Mouse (Mus musculus) monocyte, adult 2 months (primary cell): Measurements from ENCODE around the gene Ube3b.

ENCODE experiments used
- DNase-seq, 2 experiments: peaks; one replicate each; pipeline ENCODE4 v3.0.0; 2022; ENCODE audit warnings: low spot score in 2 of 2, low read depth in 1 of 2

Ube3b gene

DNA sequence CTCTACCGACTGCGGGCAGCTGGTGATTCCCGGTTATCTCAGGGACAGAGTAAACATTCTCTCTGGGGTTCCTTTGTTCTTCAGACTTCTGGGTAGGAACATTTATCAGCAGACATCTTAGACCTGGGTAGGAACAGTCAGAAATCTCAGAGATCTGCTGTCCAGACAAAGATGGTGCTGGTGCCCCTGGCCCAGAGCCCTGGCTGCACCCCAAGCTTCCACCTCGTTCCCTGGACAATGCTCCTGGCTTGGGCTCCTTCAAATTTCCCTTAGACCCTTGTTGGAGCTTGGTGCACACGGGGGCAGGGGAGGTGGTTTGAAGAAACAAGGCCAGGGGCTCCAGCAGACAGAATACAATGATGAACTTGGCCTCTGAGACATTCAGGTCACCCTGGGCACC, 42.2 kb downstream of the Ube3b start:
- no peak for DNase-seq

DNA sequence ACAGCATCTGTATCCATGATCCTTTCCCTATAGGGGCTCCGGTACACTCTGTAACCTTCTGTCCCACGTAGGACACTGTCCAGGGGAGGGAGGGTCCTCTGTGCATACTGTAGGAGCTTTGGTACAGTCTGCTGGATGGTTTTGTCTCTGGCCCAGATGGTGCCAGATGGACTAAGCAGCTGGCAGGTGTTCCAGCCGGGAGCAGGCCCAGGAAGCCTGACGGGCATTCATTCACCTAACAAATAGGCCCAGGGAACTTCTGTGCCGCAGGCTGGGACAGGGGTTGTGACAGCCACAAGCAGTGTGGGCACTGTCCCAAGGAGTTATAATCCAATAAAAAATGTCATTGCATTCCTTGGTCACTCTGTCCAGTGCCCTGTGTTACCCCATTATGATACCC, 43.6 kb downstream of the Ube3b start:
- DNase-seq = no peak

DNA sequence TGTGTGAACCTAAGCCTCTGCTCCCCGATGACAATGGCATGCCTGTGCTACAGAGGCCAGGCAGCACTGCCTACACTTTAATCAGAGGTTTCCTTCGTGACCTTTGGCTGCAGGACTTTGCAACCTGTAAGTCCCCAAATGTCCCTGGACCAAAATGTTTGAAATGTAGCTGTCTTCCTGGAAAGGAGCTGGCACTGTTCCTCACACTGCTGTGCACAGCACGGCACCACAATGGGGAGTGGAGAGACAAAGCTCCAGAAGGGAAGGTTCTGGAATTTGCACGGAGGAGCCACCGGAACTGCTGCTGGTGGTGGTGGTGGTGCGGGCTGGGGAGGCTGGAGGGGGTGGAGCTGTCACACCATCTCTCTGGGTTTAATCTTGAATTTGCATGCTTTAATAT, 46.3 kb downstream of the Ube3b start:
- DNase-seq = no peak

DNA sequence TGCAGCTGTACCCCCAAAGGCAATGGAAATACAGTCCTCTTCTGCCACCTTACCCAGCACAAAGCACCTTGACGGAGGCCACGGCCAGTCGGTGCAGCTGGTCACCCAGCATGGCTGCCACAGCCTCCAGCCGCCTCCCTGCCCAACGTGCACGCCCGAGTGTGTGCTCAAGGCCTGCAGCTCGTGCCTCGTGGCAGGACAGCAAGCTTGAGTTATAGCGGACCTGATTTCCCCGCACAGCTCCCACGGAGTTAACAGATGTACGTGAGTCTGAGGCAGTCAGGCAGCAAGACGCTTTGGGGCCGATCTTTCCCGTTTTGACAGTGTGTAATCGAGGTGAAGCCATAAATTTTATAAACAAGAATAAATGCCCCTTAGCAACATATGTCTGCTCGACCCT, 48.2 kb downstream of the Ube3b start:
- no peak for DNase-seq

DNA sequence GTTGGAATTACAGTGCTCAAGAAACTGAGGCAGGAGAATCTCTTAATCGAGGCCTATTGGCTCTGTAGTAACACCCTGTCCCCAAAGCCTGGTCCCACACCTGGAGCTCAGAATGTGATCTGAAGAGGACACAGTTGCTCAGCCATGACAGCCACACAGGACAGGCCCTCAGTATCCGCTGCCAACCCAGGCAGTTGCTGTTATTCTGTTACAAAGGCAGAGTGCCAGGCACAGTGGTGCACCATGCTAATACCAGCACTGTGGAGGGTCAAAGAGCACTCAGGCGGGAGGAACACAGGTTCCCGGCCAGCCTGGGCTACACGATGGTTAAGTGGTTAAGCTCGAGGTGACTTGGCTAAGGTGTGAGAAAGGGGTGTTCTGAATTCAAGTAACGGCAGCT, 49.4 kb downstream of the Ube3b start:
- no peak for DNase-seq

DNA sequence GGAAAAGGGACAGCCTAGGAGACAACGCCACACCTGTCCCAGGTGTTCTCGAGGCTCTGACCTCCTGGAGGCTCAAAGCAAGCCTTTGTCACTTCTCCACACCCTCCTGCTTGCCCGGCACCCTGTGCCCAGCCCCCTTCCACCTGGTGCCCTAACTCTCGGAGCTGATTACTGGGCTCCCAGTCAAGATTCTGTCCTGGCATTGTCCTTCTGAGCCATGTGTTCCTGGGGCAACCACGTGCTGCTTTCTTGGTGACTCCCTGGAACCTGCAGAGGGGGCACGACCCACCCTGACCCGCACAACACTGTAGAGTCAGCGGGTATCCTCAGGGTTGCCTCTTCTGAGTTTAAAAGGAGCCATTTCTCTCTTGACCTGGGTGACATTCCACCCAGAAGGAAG, 54.0 kb downstream of the Ube3b start:
- no peak for DNase-seq

DNA sequence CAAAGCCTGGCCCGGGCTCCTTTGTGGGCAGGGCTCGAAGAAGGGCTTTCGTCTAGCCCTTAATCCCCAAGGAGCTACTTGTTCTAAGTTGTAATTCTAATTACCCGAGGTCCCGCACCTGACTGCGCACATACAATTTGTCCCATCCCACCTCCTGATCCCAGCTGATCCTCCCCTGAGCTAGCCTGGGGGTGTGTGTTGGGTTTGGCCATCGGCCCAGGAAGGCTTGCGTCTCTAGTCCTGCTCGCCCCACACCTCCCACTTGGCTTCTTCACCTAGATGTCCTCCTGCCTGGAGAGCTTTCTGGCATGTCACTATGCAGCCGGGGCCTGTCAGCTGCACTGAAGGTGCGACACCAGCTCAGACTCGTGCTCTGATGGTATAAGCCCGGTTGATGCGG, 55.2 kb downstream of the Ube3b start:
- no peak for DNase-seq

DNA sequence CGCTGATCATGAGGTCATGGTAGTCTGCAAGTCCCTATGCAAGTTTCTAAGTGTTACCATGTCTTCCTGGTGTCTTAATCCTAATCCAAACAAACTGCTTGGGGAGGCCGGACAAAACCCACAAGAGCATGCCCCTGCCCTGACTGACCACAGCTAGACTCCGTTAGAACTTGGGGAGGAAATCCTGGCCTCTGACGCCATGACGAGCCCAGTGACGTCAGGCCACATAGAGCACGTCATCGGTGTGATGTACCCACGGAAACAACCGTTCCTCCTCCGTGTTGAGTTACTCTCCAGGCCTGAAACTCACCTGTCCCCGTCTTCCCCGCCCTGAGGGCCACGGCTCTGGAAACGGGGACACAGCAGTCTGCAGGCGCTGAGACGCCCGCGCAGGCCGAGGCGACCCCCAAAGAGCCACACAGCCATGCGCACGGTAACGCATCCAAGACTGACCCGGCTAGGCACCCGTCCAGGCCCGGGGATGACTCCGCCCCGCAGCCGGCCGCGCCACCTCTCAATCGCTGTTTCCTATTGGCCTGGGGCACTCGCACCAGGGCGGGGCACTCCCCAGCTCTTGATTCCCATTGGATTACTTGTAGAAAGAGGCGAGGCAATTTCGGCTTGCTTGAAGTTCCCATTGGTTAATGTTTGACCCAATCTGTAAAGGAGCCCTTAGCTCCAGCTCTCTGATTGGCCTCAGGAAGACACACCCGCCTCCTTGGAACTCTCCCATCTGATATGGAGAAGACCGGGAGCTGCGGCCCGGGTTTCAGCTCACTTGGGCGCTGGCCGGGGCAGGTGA, 63.4 kb downstream of the Ube3b start, which contains the start of the genes Mmab and Mvk:
TSS of gene Mmab (minus strand) at position 495 of the 802 bp plus-strand sequence.
TSS of gene Mvk (plus strand) at position 704 of the 802 bp plus-strand sequence.
- DNase-seq = peak; percentile 93 to 96

DNA sequence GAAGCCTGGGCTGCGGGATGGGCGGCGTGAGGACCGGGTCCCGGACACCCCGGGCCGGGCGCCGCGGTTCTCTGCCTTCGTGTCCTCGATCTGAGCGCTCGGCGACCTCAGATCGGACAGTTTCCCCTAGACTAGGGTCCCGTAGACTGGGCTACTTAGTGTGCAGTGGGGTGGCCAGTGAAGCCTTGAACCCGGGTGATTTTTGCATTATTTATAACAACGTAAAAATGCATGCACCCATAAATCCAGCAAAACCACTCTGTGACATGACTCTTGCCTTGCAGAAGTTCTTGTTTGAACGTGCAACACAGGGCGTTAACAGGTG, 63.9 kb downstream of the Ube3b start:
- DNase-seq = no peak

DNA sequence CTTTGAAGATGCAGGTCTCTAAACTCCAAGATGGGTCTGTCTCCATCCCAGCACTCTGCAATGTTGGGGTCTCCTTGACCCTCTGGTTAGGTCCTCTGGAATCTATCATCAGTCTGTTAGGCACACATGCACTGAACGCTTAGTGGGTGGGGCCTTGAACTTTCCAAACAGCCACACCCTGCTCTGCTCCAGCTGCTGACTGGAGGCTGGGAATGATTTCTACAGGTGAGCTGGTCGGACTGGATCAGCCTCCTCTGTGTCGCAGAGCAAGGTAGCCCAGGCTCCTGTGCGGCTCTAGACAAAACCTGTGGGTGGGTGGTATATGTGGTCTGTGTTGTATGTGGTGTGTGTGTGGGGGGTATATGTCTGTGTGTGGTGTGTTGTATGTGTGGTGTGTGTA, 68.6 kb downstream of the Ube3b start:
- no peak for DNase-seq

DNA sequence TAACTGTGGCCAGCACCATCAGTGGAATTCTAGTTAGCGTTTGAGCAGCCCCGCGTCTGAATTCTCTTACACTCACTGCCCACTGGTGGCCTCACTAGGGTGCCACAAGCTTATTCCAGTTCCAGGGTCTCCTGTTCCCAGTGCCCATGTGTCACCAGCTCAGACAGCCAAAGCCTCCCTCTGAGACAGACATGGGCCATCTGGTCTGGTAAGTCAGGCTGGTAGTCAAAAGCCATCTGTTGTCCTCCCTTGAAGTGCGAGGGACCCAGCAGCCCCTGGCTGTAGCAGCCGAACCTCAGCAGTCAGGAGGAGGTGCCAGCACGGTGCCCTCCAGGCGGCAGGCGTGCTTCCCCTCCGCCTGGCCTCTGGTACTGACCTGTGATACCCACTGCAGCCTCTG, 75.9 kb downstream of the Ube3b start:
- DNase-seq = no peak

DNA sequence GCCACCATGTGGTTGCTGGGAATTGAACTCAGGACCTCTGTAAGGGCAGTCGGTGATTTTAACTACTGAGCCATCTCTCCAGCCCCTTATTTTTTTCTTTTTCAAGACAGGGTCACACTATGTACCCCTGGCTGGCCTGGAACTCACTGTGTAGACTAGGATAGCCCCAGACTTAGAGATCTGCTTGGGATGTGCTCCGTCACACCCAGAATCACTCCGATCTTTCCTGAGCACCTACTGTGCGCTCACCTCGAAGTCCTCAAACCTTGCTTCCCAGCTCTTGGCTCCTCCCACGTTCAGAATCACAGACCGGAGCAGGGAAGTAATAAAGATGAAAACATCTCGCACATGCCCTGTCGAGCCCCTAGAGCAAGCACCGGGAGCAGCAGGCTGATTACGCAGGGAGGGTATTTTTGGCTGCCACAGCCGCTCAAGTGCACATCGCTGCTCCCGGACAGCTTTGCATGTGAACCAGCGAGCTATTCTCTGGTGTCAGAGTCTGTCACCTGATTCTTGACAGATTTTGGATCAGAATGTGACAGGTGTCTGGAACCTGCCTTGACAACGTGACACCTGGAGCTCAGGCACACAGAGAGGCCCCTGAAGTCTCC, 76.7 kb downstream of the Ube3b start:
- no peak for DNase-seq

DNA sequence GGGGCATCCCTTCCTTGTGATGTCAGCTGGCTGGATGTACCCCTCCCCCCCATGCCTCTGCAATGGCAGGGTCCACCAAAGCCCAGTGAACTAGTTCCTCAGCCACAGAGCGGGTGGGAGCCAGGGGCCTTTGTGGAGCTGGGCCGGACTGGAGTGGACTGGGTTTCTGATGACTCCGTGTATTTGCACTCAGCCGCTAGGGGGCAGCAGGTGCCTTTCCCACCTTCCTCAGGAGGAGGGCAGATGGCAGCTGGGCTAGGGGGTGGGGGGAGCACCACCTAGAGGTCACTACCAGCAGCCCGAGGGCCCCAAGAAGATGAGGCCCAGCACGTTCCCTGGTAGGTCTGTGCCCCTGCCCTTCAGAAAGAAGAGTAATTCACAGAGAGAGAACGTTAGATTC, 80.8 kb downstream of the Ube3b start:
- DNase-seq = peak in 1 of 2 experiments; percentile 43

DNA sequence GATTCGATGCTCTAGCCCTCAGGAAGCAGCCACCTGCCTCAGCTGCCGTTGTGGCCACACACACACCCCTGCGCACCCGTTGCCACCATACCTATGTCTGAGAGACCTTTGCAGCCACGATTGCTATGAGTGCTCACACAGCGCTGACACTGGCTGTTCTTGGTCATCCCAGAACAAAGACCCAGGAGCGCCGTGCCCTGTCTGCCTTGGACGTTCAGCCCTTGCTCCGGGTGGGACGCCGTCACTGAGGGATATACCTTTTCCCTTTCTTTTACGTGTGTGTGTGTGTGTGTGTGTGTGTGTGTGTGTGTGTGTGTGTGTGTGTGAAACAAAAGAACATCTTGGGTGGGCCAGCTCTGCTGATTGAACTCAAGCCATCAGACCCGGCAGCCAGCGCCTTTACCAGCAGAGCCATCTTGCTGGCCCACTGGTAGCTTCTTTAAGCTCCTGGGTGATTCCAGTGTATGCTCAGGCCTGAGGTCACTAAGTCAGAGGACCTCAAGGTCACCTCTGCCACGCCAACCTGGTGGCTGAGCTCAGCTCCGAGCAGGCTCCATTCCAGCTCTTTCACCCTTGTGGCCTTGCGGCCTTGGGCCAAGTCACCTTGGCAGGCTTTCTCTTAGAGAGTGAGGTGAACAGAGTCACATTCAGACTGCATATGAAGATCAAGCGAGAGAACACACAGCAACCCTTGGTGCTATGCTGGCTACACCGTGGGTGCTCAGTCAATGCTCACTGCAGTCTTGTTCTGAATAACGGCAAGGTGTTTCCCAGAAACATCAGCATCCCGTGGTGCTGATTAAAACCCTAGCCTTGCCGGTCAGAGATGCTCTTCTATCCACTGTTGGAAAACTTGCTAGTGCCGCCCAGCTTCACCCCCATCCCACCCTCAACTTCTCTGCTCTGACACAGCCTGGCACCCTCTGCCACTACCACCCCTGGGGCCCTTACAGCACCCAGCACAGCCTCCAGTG, 81.9 kb downstream of the Ube3b start:
- no peak for DNase-seq

DNA sequence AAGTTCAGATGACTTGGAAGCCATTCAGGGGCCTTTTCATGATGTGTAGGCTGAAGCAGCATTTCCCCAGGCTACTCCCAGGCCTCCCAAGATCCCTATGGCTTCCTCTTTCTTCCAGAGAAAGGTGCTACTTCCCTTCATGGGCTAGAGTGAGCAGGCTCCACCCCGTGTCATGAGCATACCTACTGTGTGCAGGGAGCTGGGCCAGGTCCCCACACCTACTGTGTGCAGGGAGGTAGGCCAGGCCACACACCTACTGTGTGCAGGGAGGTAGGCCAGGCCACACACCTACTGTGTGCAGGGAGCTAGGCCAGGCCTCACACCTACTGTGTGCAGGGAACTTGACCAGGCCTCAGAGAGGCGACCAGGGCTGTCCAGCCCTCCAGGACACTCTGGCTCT, 84.2 kb downstream of the Ube3b start:
- DNase-seq = no peak

DNA sequence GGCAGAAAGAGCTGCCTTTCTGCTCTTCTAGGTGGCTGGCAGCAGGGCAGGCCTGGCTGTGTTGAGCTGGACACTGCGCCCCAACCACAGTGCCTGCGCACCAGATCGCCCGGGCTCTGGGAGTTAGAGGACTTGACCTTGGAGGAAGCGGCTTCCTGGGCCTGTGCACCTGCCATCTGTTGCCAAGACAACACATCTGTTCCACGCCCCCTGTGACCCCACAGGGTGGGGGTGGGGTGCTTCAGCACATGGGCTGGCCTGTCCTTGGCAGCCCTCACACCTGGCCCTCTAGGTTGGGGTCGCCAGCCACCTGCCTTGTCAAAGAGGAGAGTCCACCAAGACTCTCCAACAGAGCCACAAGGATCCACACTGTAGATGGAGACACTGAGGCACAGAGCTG, 85.2 kb downstream of the Ube3b start:
- DNase-seq = no peak

DNA sequence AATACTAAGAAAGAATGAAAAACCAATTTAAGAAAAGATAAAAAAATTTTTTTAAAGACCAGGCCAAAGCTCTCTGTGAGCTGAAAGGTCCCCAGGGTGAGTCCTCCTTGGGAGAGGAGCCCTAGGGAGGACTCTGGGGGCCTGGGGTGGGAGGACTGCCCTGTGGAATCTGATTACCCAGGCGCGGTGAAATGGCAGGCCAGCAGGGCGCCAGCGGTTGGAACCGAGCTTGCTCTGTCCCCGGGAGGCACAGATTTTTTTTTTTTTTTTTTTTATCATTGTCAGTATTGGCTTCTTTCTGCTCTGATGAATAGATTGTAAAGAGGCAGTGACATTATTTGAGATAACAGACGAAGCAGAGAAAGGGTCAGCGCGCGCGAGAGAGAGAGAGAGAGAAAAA, 86.6 kb downstream of the Ube3b start:
- DNase-seq = no peak

DNA sequence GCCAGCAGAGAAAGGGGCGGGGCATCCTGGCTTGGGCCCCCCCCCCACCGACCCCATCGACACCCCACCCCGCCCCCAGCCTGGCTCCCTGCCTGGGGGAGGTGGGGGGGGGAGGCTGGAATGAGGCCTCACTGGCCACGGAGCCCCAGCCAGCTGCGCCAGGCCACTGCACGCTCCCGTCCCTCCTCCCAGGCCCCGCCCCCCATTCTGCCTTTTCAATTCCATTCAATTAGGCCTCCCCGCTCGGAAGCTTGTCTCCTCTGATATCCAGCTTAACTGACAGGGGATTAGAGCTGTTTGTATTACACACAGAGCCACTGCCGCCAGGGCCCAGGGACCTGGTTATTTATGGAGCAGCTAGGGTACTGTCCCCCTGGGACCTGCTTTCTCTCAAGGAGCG, 87.0 kb downstream of the Ube3b start:
- no peak for DNase-seq

DNA sequence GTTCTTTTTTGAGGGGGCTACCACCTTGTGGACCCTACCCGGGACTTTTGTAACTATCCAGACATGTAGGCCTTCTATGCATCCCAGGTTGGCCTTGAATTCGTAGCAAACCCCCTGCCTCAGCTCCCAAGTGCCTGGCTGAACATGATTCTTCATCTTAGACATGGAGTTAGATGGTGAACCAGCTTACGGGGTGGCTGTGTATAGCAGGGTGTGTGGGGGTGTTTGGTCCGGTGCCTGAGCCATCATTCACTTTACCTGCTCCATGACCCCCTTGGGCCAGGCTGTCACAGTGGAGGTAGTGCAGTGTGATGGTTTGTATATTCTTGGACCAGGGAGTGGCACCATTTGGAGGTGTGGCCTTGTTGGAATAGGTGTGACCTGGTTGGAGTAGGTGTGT, 87.6 kb downstream of the Ube3b start:
- no peak for DNase-seq

DNA sequence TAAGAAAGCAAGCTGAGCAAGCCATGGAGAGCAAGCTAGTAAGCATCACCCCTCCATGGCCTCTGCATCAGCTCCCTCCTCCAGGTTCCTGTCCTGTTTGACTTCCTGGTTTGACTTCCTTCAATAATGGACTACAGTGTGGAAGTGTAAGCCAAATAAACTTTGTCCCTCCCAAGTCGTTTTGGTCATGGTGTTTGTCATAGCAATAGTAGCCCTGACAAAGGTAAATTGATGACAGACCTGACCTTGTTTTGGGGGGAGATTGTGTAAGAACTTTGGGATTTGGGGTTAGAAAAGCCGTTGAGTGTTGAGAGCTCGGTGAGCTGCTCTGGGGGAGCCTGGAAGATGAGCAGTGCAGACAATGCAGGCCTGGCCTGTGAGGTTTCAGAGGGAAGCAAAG, 90.0 kb downstream of the Ube3b start:
- no peak for DNase-seq
